Mouse (Mus musculus): ENCODE results near the gene Nif3l1.

DNA sequence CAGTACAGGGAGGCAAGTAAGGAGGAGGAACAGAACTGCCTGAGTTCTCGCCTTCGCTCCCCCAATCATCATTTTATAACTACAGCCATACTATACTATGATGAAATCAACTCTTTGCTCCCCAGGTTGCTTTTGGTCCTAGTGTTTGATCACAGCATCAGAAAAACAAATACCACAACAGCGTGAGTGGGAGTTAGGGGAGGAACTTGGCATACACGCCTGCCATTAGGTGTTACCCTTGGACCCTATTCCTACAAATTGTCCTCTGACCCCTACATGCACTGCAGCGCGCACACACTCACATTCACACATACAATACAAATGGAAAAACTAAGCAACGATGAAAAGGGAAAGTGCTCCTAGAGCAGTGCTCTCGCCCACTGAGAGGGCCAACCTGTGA, 30.7 kb downstream of the Nif3l1 start:
- TF ChIP-seq GATA1 (IDR thresholded peaks at IDR 0.05; ENCODE audit: low read length) = no peak
- TF ChIP-seq TAL1 (IDR thresholded peaks at IDR 0.05; ENCODE audit: low read length) = no peak
